Mouse (Mus musculus) urinary bladder, adult 2 months (tissue): Measurements from ENCODE around the gene Gm45062. TPM values are rescaled to one million over a fixed set of nuclear protein-coding genes. Genes with fewer than 3 reads are reported as not detected.

Source experiments
- DNase-seq: peaks from one replicate; pipeline ENCODE4 v3.0.0; 2022; ENCODE audit warnings: low spot score
- polyA plus RNA-seq: library from polyadenylated mRNA; depleted of rRNA; stranded (reverse); fragments of >200 nt; gene quantifications from 2 replicates; pipeline ENCODE4 v1.2.3, GENCODE M21; 2012

Gm45062 gene
- polyA plus RNA-seq, 1 experiment = 6.8 TPM

DNA sequence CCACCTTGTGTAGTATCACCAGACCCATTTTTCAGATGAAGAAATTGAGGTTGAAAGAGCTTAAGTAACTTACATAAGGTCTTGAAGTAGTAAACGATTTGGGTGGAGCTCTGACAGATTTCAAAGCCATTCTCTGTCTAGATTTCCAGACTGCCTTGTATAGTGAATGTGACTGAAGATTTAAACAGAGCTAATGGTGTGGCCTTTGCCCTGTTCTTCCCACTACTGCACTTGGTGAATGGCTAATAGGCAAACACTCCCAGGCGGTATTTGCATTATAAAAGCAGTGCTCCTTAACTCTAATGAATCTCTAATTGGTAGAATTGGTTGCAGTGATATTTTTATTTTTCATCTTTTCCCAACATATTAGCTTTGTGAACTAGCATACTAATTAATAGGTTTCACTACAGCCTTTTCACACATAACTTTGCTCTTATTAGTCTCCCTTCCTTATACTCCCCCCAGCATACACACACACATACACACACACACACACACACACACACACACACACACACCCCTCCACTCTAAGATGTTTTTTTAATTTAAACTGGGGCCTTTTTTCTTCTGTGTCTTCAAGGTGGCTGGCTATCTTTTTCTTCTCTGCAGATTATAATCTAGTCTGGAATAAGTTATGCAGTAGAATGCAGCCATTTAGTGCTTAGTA, 109.1 kb downstream of the Gm45062 start:
- no peak for DNase-seq

DNA sequence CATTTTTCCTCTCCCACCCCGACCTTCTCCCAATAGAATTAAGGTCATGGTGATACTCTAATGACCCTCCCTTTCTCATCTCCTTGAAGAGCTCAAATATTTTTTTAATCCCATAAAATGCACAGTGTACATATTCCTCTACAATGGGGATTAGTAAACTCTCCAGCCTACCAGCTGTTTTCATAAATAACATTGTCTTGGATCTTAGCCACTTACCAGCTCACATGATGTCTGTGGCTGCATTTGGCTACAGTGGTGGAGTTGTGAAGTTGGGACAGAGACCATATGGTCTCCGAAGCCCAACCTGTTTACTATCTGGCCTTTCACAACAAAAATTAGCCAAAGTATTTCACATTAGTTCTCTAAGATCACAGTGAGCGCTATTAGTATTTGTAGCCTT, 111.4 kb downstream of the Gm45062 start:
- DNase-seq = no peak

- no peak for DNase-seq
These were observed 113.8 kb downstream of the Gm45062 start for GRCm38 (mm10) chr6:8373051-8373450.

DNA sequence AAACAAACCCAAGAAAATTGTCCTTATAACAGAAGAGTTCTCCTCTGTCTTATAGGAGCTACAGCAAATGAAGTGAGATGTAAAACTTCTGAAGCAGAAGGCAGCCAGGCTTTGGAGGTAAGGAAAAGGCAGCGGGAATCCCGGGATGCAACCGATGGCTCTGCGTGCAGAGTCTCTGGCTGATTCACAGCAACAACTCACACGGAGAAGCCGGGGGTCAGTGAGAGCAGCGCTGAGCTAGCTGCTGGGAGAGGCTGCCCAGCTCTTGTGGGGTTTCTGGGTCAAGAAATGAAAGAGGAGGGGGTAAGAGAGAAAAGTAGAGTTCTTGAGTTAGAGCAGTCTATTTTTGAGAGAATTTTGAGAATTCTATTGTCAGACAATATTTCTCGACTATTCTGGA, 114.6 kb downstream of the Gm45062 start:
- DNase-seq = no peak

- no peak for DNase-seq
These were observed 115.0 kb downstream of the Gm45062 start for GRCm38 (mm10) chr6:8374290-8374689.

DNA sequence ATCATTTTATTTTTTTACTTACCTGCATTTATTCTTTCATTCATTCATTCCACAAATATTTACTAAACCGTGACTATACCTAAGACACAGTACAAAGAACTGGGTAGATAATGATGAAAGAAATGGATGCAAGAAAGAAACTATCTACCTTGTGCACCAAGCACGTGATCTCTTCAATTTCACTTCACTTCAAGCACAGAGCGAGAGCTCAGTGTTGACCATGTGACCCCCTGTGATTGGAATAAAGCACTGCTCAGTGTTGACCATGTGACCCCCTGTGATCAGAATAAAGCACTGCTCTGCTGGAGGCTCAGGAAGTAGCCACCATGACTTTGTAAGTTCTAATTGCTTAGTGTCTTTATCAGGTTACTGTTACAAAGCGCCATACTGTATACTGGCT, 115.5 kb downstream of the Gm45062 start:
- no peak for DNase-seq

GRCm38 (mm10) chr6:8376351-8376750, 117.1 kb downstream of the Gm45062 start:
- DNase-seq = no peak

DNA sequence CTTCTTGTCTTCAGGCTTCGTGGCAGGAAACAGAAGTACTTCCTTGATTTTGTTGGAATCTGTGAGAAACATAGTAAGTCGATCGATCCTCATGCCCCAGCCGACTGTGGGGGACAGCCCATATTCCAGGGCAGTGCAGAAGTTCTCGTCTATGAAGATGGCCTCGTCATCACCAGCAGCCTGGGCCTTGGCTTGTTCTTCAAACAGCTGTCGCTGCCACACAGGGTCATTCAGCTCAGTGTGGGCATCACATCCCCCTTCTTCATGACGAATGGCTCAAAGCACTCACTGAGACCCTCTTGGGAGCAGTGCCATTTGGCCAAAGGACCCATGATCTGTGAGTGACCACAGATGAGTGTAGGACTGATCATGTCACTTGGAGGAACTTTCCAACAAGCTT, 118.4 kb downstream of the Gm45062 start:
- no peak for DNase-seq

DNA sequence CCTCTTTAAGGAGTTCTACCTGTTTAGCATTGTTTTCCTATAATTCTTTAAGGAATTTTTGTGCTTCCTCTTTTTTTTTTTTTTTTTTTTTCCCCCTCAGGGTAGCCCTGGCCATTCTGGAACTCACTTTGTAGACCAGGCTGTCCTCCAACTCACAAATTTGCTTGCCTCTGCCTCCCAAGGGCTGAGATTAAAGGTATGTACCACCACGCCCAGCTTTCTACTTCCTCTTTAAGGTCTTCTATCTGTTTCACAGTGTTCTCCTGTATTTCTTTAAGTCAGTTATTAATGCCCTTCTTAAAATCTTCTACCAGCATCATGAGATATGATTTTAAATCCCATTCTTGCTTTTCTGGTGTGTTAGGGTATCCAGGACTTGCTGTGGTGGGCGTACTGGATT, 130.1 kb downstream of the Gm45062 start:
- no peak for DNase-seq

DNA sequence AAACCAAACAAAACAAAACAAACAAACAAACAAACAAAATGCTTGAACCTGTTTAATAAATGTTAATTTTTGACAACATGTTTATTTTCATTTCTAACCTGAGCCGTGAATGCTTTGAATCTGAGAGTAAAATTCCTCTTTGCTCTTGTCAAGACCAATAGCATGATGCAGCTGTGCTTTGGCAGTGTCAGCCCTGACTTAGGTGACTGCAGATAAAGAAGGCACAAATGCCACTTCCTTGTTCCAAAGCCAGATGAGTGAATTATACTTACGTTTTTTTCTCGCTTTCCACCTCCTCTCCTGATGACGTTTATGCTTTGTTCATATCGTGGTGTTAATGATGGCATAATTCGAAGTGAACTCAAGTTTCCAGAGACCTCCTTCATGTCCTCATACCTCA, 131.0 kb downstream of the Gm45062 start:
- DNase-seq = no peak

DNA sequence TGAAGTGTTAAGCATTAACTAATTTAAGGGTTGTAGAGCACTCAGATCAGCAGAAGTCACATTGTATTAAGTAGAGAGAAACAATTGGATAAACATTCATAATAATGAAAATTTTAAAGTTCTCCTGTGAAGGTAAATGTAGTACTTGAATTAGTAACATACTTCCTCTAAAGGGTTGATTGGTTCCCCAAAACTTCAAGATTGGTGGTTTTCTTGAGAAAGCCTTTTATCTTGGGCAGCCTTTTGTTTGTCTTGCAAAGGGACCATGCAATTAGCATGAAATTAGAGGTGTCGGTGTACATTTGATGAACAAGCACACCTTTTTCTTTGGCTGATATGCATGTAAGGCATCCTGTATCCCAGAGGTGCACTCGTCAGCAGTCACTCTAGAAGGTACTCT, 131.7 kb downstream of the Gm45062 start:
- no peak for DNase-seq

DNA sequence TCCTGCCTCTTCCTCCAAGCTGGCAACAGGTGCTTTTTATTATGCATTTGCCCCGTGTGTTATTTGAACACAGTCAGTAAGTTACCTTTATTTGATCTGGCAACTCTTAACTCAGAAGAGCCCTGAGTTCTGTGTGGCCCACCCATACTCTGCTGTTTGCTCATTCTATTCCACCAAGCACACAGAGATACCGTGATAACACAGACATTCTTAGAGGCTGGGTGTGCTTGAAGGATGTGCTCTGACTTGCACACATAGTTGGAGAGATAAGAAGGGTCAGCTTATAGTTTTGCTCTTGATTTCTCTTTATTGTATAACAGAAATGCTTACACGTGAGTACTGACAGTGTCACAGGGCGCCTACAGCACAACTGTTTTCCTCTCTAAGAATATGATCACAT, 133.8 kb downstream of the Gm45062 start:
- DNase-seq = no peak

- DNase-seq = no peak
These were observed 134.8 kb downstream of the Gm45062 start for GRCm38 (mm10) chr6:8394044-8394443.

DNA sequence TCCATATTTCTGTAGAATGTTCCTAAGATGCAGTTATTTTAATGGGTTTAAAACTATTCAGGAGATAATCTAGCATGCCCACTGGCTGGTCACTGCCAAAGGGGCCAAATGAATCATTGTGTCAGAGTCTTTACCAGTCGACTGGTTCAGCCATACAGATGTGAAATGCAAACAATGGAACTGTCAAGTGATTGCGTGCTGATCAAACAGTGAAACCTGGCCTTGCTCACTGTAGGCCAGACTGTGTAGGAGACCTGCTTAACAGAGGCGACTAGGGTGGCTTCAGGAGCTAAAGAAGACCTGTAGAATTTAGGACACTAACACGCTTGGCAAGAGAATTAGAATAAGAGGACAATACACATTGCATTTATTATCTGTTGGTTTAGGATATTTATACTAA, 135.8 kb downstream of the Gm45062 start:
- DNase-seq = no peak

- DNase-seq = no peak
These were observed 138.0 kb downstream of the Gm45062 start for GRCm38 (mm10) chr6:8397252-8397651.

DNA sequence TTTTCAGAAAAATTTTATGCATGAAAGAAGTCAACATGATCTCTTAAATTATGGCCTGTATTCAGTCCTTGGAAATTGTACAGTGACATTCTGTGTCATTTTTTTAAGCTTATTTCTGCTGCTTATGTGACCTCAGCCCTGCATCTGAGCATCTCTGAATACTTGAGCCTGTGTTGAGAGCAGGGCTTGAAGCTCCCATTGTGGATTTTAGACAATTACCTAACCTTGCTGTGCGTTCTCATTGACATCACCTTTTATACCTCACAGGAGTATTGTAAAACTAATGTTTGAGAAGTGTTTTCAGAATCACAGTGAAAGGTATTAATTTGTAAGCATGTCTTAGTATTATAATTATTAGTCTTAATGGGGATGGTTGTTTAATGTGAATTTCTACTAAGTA, 140.5 kb downstream of the Gm45062 start:
- DNase-seq = no peak

- DNase-seq = no peak
These were observed 143.9 kb downstream of the Gm45062 start for GRCm38 (mm10) chr6:8403127-8403526.

DNA sequence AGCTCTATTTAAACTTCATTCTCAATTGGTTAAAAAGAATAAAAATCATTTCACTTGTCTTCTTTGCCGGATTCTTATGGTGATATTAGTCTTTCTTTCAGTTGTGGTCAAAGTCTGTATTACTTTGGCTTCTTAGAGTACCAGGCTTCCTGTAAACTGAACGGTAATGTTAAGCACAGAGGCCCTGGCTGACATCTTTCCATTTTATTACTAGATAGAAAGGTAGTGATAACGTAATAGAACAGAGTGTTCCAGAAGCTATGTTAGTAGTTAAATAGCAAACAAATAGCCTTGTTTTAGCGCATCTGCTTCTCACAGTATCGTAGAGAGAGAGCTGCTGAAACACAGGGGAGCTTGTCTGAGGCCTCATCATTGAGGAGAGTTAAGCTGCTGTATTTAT, 146.6 kb downstream of the Gm45062 start:
- DNase-seq = no peak

GRCm38 (mm10) chr6:8408332-8408731, 149.1 kb downstream of the Gm45062 start:
- no peak for DNase-seq

- DNase-seq = no peak
These were observed 150.6 kb downstream of the Gm45062 start for GRCm38 (mm10) chr6:8409865-8410264.

DNA sequence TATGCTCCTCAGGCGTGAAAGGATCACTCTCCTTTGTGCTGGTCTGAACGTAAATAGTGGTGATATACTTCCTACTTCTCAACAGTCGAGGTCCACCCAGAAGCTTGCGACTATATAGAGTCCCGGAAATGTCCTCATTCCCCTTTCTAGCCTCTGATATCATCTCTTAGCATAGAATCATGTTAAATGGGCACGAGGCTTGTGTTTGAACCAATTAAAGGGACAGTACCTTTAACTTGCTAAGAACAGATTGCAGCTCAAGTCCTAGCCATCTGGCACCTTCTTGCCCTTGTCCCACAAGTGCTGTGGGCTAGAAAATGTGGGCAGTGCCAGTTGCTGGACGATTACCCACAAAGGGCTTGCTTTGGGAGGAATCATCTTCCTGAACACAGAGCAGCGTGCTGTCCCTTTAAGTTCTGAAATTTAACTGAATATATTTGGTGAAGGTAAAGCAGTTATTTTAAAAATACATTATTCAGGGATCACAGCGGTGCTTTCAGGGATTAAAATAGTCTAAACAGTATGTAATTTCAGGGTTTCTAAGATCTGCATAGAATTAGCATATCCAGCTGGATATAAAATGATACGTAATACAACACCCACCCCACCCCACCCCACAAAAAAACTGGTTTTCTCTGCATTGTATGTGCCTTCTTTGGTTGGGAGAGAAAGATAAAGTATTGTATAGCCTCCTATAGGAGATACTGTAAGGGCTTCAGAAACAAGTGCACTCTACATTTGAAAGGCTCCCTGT, 153.8 kb downstream of the Gm45062 start:
- no peak for DNase-seq

DNA sequence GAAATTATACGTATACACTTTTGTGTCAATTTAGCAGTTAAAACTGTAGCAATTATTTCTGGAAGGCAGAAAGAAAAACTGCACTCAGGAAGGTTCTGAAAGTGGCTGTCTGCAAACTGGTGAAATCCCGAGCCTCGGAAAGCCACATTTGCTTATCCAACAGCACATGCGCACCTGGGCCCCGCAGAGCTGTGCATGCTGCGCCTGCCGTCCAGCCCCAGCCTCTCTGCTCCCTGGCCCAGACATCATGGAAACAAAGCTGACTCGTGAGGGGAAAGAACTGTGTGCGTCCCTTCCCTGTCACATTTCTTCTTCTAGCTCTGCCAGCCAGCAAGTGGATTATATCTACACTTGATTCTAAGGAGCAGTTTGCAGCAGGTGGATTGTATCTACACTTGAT, 154.8 kb downstream of the Gm45062 start:
- DNase-seq = no peak

DNA sequence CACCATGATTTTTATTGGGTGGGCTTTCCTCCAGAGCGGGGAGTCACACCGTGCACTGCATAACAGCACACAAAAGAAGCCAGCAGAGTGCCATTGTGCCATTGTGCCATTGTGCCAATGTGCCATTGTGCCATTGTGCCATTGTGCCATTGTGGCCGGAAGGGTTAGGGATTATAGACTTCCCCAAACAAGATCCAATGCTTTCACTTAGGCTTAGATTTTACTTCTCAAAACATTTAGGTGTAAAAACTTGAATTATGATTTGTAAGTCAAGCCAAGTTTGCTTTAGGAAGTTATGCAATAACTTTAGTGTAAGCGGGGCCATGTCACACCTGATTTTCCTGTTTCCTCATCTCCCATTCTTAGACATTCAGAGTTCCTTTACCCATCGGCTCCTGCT, 156.6 kb downstream of the Gm45062 start:
- no peak for DNase-seq
